Mouse (Mus musculus) kidney, adult 9 months (tissue): ENCODE measurements around the gene 5530400C23Rik.
"Not testable (repeated sequence)": the region's sequence is repeated elsewhere in the genome, so short reads cannot be mapped to it uniquely, and the experiment has no call there.

Experiments used
- DNase-seq: peaks from one replicate; pipeline ENCODE4 v3.0.0; 2022

The 5530400C23Rik gene

GRCm38 (mm10) chr6:133291916-133292315 is at the start of gene 5530400C23Rik:
Gene 5530400C23Rik (plus strand): TSS chr6:133292216.
- not testable (repeated sequence) for DNase-seq

- no peak for DNase-seq
Observed at GRCm38 (mm10) chr6:133305952-133306715, 14.1 kb downstream of the 5530400C23Rik start.

DNA sequence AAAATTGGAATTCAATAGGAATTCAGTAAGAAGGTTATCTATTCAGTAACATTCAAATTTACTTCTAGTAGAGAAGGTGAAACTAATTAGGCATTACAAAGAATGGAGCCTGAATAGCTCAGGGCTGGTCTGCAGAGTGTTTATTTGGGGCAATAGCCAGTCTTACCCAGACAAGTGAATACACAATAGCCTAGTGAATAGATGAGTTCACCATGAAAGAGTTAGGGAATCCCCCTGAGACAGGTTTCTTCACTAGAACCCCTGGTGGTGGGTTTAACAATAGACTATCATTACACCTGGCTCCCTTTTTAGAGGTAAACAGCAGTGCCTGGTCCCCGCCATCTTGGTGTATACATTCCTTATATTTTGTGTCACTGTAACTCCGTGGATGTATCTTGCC is 21.9 kb downstream of the 5530400C23Rik start:
- not testable (repeated sequence) for DNase-seq

- no peak for DNase-seq
Observed at GRCm38 (mm10) chr6:133338535-133338934, 46.5 kb downstream of the 5530400C23Rik start.

DNA sequence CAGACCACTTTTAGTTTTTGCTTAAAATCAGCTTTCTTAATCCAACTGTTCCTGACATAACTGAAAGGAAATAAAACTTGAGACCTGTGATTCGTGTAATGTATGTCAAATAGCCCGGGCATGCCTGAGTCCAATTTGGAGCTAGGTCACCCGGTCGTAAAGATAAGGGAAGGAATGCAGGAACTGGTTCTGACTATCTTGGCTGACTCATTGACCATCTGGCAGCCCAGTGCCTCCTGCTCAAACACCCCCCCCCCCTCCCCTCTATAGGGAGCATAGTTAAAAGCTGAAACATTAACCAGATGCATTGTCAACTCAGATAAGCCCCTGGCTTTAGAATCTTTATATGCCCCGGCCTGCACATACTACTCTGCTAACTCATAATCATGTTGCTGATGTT is 49.7 kb downstream of the 5530400C23Rik start:
- DNase-seq = not testable (repeated sequence)
